Mouse (Mus musculus) limb, embryonic 12.5 days (tissue): ENCODE measurements around the gene Inpp5a. TPM values are rescaled to one million over a fixed set of nuclear protein-coding genes. Genes with fewer than 3 reads are reported as not detected.

Experiments used
- ATAC-seq: fragments of 200-750 bp; cut with Nextera tagmentation; 2 replicates; pipeline ENCODE4 v1.8.0; 2017; ENCODE audit warnings: low read depth, moderate TSS enrichment; ENCODE audit not compliant: insufficient number of reproducible peaks, insufficient read depth, low FRiP score, low TSS enrichment
- H3K27ac ChIP-seq: fragments of 300-500 bp; sonication (generic); 2 replicates; pipeline ENCODE4 v1.5.1; 2016; ENCODE audit warnings: mild to moderate bottlenecking, moderate library complexity
- H3K27me3 ChIP-seq: fragments of 300-500 bp; sonication (generic); 2 replicates; pipeline ENCODE4 v1.6.1; 2016; ENCODE audit warnings: mild to moderate bottlenecking, moderate library complexity
- H3K36me3 ChIP-seq: fragments of 300-500 bp; sonication (generic); 2 replicates; pipeline ENCODE4 v1.6.1; 2016; ENCODE audit warnings: mild to moderate bottlenecking, moderate library complexity
- H3K4me1 ChIP-seq: fragments of 300-500 bp; sonication (generic); replicated peaks from 2 replicates; pipeline ENCODE4 v1.6.1; 2016
- H3K4me2 ChIP-seq: fragments of 300-500 bp; sonication (generic); 2 replicates; pipeline ENCODE4 v1.6.1; 2016; ENCODE audit warnings: mild to moderate bottlenecking, moderate library complexity
- H3K4me3 ChIP-seq: fragments of 300-500 bp; sonication (generic); replicated peaks from 2 replicates; pipeline ENCODE4 v1.5.1; 2016; ENCODE audit warnings: mild to moderate bottlenecking
- H3K9ac ChIP-seq: fragments of 300-500 bp; sonication (generic); replicated peaks from 2 replicates; pipeline ENCODE4 v1.6.1; 2016; ENCODE audit warnings: mild to moderate bottlenecking, moderate library complexity
- H3K9me3 ChIP-seq: fragments of 300-500 bp; sonication (generic); 2 replicates; pipeline ENCODE4 v1.6.1; 2016; ENCODE audit warnings: mild to moderate bottlenecking, moderate library complexity
- WGBS: fragments of 180-500 bp; shearing (Covaris S2); methylation state at CpG from one replicate; pipeline ENCODE4 v1.1.7; 2016; 5-methylcytosine and 5-hydroxymethylcytosine counted together
- polyA plus RNA-seq: library from polyadenylated mRNA; unstranded; fragments of >200 nt; fragmentation: Nextera tagmentation; extraction: Ambion mirVana; gene quantifications from 2 replicates; pipeline ENCODE4 v1.2.1, GENCODE M21; 2016

Inpp5a gene
- polyA plus RNA-seq, 1 experiment from 2014 or later: 26.8 TPM

- Histone ChIP-seq H3K9me3 (no peaks in the 10 kb centered on the region), H3K27ac (no peak overlapping the region), H3K27me3 (no peaks in the 10 kb centered on the region), H3K9ac (no peak overlapping the region), H3K4me1 (no peaks in the 10 kb centered on the region), H3K4me3 (no peak overlapping the region), H3K36me3 (peaks cover 12% of the 10 kb centered on the region; the same call in 1 of the 2 replicates), H3K4me2 (no peak overlapping the region)
- no peak for ATAC-seq
- 86% methylated on average over 6 of the region's 6 CpGs for whole genome bisulfite sequencing
Measured at GRCm38 (mm10) chr7:139479626-139480025, 90.7 kb downstream of the Inpp5a start.

DNA sequence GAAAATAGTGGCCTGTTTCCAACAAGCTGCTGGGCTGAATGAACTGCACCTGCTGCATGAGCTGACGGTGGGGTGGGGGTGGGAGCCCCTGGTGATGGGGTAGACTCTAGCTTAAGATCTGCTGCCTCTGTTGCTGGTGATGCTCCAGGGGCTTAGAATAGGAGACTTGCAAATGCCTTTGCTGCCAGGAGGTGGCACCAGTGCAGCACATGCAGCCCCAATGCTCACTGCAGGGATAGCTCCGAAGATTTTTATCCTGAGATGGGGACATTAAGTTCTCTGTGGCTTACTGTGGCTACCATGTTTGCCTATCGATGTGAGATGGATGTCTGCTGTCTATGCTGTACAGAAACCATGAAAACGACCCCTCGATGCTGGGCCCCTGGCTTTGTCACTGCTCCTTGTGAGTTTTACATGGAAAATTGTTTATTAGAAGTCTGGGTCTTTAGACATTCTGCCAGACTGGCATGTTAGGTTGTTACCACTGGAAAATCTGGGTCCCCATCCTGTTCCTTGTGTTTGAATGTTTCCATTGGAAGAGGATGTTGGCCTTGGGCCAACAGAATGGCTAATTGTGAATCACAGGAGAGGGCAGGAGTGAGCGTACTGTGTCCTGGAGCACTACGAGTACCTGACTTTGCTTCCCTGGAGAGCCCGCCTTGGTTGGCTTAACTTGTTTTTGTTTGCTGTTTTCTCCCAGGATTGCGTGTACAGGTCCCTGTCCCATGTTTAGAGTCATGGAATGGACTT, 95.5 kb downstream of the Inpp5a start:
- 61% methylated on average over 9 of the region's 9 CpGs for WGBS
- no peak for ATAC-seq
- H3K4me1 ChIP-seq: 0 out of 2 replicates have a peak, but pooled peaks cover 6% of the 10 kb centered on the region

GRCm38 (mm10) chr7:139489721-139490211, 100.9 kb downstream of the Inpp5a start:
- H3K4me3 ChIP-seq: no peak overlapping the region
- no peak overlapping the region for H3K9ac ChIP-seq
- no peak for ATAC-seq
- no peaks in the 10 kb centered on the region for H3K9me3 ChIP-seq
- 70% methylated on average over 3 of the region's 3 CpGs for WGBS
- H3K27me3 ChIP-seq: peaks cover 65% of the 10 kb centered on the region
- no peak overlapping the region for H3K27ac ChIP-seq
- 0 out of 2 replicates have a peak, but pooled peaks cover 6% of the 10 kb centered on the region for H3K4me1 ChIP-seq
- no peaks in the 10 kb centered on the region for H3K36me3 ChIP-seq
- H3K4me2 ChIP-seq: no peak overlapping the region

More for the DNA sequence above, 95.5 kb downstream of the Inpp5a start:
- H3K4me3 ChIP-seq: no peak overlapping the region
- no peak overlapping the region for H3K9ac ChIP-seq
- peaks cover 6% of the 10 kb centered on the region; the same call in 1 of the 2 replicates for H3K36me3 ChIP-seq
- H3K27me3 ChIP-seq: peaks cover 36% of the 10 kb centered on the region
- H3K9me3 ChIP-seq: no peaks in the 10 kb centered on the region
- no peak overlapping the region for H3K4me2 ChIP-seq
- no peak overlapping the region for H3K27ac ChIP-seq

GRCm38 (mm10) chr7:139492351-139492750, 103.4 kb downstream of the Inpp5a start:
- ATAC-seq: no peak
- H3K27me3 ChIP-seq: peaks cover 47% of the 10 kb centered on the region
- no peaks in the 10 kb centered on the region for H3K36me3 ChIP-seq
- WGBS: 90% methylated on average over 4 of the region's 4 CpGs
- no peak overlapping the region for H3K27ac ChIP-seq
- no peak overlapping the region for H3K4me3 ChIP-seq
- H3K4me2 ChIP-seq: no peak overlapping the region
- 0 out of 2 replicates have a peak, but pooled peaks cover 10% of the 10 kb centered on the region for H3K4me1 ChIP-seq
- no peak overlapping the region for H3K9ac ChIP-seq
- no peaks in the 10 kb centered on the region for H3K9me3 ChIP-seq

DNA sequence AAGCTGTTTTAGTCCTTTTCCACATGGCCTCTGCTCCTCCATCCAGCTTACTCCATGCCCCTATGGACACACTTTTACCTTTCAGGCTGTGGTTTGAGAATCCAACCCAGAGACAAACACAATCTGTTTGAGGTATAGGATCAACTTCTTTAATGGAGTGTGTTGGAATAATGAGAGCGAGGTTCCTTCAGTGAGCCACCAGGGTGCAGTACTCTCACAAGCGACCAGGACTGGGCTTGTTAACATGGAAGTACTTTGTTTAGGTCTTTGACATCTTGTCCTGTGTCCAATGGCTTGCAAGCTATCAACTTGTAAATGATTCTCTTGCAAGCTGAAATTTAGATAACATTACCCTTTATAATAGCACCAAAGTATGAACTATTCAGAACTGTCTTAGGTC, 104.0 kb downstream of the Inpp5a start:
- Histone ChIP-seq H3K4me2 (no peak overlapping the region), H3K4me3 (no peak overlapping the region), H3K27ac (no peak overlapping the region), H3K9me3 (no peaks in the 10 kb centered on the region), H3K9ac (no peak overlapping the region), H3K4me1 (0 out of 2 replicates have a peak, but pooled peaks cover 10% of the 10 kb centered on the region), H3K36me3 (no peaks in the 10 kb centered on the region), H3K27me3 (peaks cover 41% of the 10 kb centered on the region)
- WGBS: 56% methylated on average over 2 of the region's 2 CpGs
- ATAC-seq: no peak

DNA sequence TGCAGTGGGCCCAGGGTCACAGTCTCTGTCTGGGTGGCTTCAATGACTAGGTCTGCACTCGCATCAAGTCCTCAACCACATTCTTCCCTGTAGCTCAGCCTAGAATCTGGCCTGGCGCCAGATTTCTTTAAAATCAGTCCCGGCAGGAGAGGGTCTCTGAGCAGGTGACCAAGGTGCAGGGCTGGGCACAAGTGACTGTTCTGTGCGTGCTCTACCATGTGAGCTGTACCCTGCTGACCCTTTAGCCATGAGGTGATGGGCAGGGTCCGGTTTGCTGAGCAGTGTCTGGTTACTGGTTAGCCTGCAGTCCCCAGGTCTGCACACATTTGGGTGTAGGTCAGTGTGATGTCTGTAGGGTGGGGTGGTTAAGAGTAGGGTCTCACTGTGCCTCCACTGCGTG, 106.9 kb downstream of the Inpp5a start:
- peaks cover 15% of the 10 kb centered on the region for H3K27me3 ChIP-seq
- H3K4me3 ChIP-seq: no peak overlapping the region
- H3K9ac ChIP-seq: no peak overlapping the region
- H3K27ac ChIP-seq: no peak overlapping the region
- H3K4me2 ChIP-seq: no peak overlapping the region
- no peak for ATAC-seq
- 74% methylated on average over 6 of the region's 6 CpGs for WGBS
- H3K9me3 ChIP-seq: no peaks in the 10 kb centered on the region
- H3K4me1 ChIP-seq: 0 out of 2 replicates have a peak, but pooled peaks cover 4% of the 10 kb centered on the region
- no peaks in the 10 kb centered on the region for H3K36me3 ChIP-seq

DNA sequence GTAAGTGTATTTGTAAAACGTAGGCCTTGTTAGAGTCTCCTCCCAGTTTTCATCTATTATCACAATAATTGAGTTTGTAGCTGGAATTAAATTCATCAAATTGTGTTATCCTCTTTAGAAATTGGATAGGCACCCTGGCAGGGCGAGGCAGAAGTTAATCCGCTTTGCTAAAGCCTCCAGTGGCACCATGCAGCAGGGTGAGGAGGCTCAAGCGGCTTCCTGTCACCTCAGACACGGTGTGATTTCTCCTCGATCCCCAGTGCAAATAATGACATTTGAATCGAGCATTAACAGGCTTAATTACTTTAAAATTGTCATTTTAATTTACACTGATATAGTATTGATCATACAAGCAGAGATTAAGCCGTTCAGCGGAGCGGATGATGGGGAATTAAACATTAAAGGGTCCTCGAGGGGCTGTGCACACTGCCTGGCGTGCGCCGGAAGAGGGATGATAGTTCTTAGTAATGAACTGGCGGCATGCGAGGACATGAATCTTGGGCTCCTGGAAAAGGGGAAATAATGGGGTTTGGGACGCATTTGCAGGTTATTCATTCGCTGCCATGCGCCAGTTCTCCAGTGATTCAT, 109.2 kb downstream of the Inpp5a start:
- WGBS: 84% methylated on average over 19 of the region's 19 CpGs
- H3K27me3 ChIP-seq: no peaks in the 10 kb centered on the region

DNA sequence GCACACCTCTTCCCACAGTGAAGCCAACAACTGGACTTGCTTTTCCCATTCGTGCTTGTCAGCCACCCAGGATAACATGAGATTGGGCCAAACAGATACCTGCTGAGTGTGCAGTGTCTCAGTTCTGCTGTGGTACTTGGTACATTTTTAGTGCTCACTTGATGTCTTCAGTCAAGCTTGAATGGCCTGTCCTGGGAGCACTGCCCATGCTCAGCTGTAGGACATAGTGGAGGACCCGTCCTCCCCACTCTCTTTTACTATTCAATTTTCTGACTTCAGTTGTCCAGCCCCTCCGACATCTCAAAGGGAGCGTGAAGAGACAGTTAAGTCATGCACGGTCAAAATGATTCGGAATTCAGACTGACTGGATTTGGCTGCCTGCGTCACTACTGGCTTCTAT, 115.2 kb downstream of the Inpp5a start:
- H3K9me3 ChIP-seq: no peaks in the 10 kb centered on the region
- WGBS: 92% methylated on average over 7 of the region's 7 CpGs
- H3K4me2 ChIP-seq: no peak overlapping the region
- H3K4me1 ChIP-seq: no peaks in the 10 kb centered on the region
- no peak overlapping the region for H3K27ac ChIP-seq
- H3K9ac ChIP-seq: no peak overlapping the region
- no peak overlapping the region for H3K4me3 ChIP-seq
- ATAC-seq: no peak
- H3K36me3 ChIP-seq: no peaks in the 10 kb centered on the region
- no peaks in the 10 kb centered on the region for H3K27me3 ChIP-seq

More for the DNA sequence above, 109.2 kb downstream of the Inpp5a start:
- no peaks in the 10 kb centered on the region for H3K9me3 ChIP-seq
- H3K27ac ChIP-seq: no peak overlapping the region
- no peak for ATAC-seq
- no peaks in the 10 kb centered on the region for H3K36me3 ChIP-seq
- no peak overlapping the region for H3K4me3 ChIP-seq
- no peak overlapping the region for H3K4me2 ChIP-seq
- 0 out of 2 replicates have a peak, but pooled peaks cover 4% of the 10 kb centered on the region for H3K4me1 ChIP-seq
- no peak overlapping the region for H3K9ac ChIP-seq

GRCm38 (mm10) chr7:139506677-139507412, 117.9 kb downstream of the Inpp5a start:
- no peaks in the 10 kb centered on the region for H3K9me3 ChIP-seq
- no peak overlapping the region for H3K4me2 ChIP-seq
- no peak overlapping the region for H3K27ac ChIP-seq
- H3K27me3 ChIP-seq: no peaks in the 10 kb centered on the region
- no peak for ATAC-seq
- WGBS: 77% methylated on average over 9 of the region's 9 CpGs
- H3K36me3 ChIP-seq: no peaks in the 10 kb centered on the region
- H3K9ac ChIP-seq: no peak overlapping the region
- H3K4me1 ChIP-seq: no peaks in the 10 kb centered on the region
- no peak overlapping the region for H3K4me3 ChIP-seq

DNA sequence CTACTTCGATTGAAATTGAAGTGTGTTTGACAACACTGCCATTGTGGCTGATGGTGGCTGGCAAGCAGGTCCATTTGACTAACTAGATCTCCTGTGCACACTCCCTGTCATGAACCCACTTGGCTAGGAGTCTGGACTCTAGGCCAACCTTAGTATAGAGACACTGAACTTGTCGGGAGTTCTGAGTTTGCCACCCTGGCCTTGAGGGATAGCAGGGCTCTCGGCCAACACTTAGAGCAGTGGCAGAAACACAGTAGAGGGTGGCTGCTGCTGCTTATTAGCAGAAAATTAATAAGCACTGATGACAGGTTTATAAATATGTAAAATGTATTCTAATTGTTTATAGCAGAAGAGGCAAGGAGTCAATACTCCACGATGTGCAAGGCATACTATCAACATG, 120.0 kb downstream of the Inpp5a start:
- H3K27me3 ChIP-seq: no peaks in the 10 kb centered on the region
- H3K4me1 ChIP-seq: no peaks in the 10 kb centered on the region; the same call in 1 of the 2 replicates
- WGBS: 87% methylated on average over 4 of the region's 4 CpGs
- H3K36me3 ChIP-seq: no peaks in the 10 kb centered on the region; the same call in 1 of the 2 replicates
- H3K27ac ChIP-seq: no peak overlapping the region
- no peak overlapping the region for H3K9ac ChIP-seq
- H3K4me2 ChIP-seq: no peak overlapping the region
- no peak overlapping the region for H3K4me3 ChIP-seq
- H3K9me3 ChIP-seq: no peaks in the 10 kb centered on the region
- no peak for ATAC-seq
